Mouse (Mus musculus): Measurements from ENCODE around the gene Hist1h4h.

The Hist1h4h gene

GRCm38 (mm10) chr13:23510127-23510526 is 20.7 kb upstream of the Hist1h4h start:
- DNase-seq (ENCODE audit: low read depth, low spot score): no peak

- no peak for DNase-seq (ENCODE audit: low read depth, low spot score)
Observed at GRCm38 (mm10) chr13:23513517-23513916, 17.3 kb upstream of the Hist1h4h start.

- DNase-seq (ENCODE audit: low read depth, low spot score): no peak
Observed at GRCm38 (mm10) chr13:23515281-23515680, 15.6 kb upstream of the Hist1h4h start.

- DNase-seq (ENCODE audit: low read depth, low spot score): no peak
Observed at GRCm38 (mm10) chr13:23515826-23516620, 14.8 kb upstream of the Hist1h4h start.

- DNase-seq (ENCODE audit: low read depth, low spot score): no peak
Observed at GRCm38 (mm10) chr13:23516822-23517602, 13.8 kb upstream of the Hist1h4h start.

GRCm38 (mm10) chr13:23517603-23518294 is 13.1 kb upstream of the Hist1h4h start:
- DNase-seq (ENCODE audit: low read depth, low spot score): peak; percentile 91

- DNase-seq (ENCODE audit: low read depth, low spot score): no peak
Observed at GRCm38 (mm10) chr13:23518295-23518603, 12.6 kb upstream of the Hist1h4h start.

GRCm38 (mm10) chr13:23518885-23519284 is 12.0 kb upstream of the Hist1h4h start:
- DNase-seq (ENCODE audit: low read depth, low spot score): peak; percentile 83

- peak; percentile 84 for DNase-seq (ENCODE audit: low read depth, low spot score)
Observed at GRCm38 (mm10) chr13:23519416-23519815, 11.4 kb upstream of the Hist1h4h start.

GRCm38 (mm10) chr13:23521703-23522102 is 9.1 kb upstream of the Hist1h4h start:
- DNase-seq (ENCODE audit: low read depth, low spot score): no peak

- DNase-seq (ENCODE audit: low read depth, low spot score): no peak
Observed at GRCm38 (mm10) chr13:23523976-23524375, 6.9 kb upstream of the Hist1h4h start.

GRCm38 (mm10) chr13:23524654-23525053 is 6.2 kb upstream of the Hist1h4h start:
- peak; percentile 91 for DNase-seq (ENCODE audit: low read depth, low spot score)

GRCm38 (mm10) chr13:23525901-23526300 is 4.9 kb upstream of the Hist1h4h start:
- no peak for DNase-seq (ENCODE audit: low read depth, low spot score)

- peak; percentile 93 for DNase-seq (ENCODE audit: low read depth, low spot score)
Observed at GRCm38 (mm10) chr13:23526312-23526711, 4.5 kb upstream of the Hist1h4h start.

- DNase-seq (ENCODE audit: low read depth, low spot score): no peak
Observed at GRCm38 (mm10) chr13:23529005-23529404, 1.8 kb upstream of the Hist1h4h start.

GRCm38 (mm10) chr13:23529480-23530165 is 1.2 kb upstream of the Hist1h4h start:
- DNase-seq (ENCODE audit: low read depth, low spot score): no peak

- peak; percentile 66 for DNase-seq (ENCODE audit: low read depth, low spot score)
Observed at GRCm38 (mm10) chr13:23530181-23530900, 509 bp upstream of the Hist1h4h start.

GRCm38 (mm10) chr13:23532262-23533075 is 1.6 kb downstream of the Hist1h4h start:
- DNase-seq (ENCODE audit: low read depth, low spot score): no peak

GRCm38 (mm10) chr13:23533560-23534367 is 2.9 kb downstream of the Hist1h4h start, which contains the start of gene Hist1h2af:
TSS of gene Hist1h2af (plus strand) at chr13:23533906.
- peak; percentile 94 for DNase-seq (ENCODE audit: low read depth, low spot score)

Data from forelimb bud, embryonic 11.5 days (tissue).